Mouse (Mus musculus) G1E (cell line): Measurements from ENCODE around the gene Repin1. TPM values are rescaled to one million over a fixed set of nuclear protein-coding genes. Genes with fewer than 3 reads are reported as not detected.
"Not testable (repeated sequence)": the region's sequence is repeated elsewhere in the genome, so short reads cannot be mapped to it uniquely, and the experiment has no call there.

Source experiments
- ATAC-seq: 2 replicates; pipeline ENCODE4 v1.8.0; 2016; ENCODE audit warnings: mild to moderate bottlenecking; ENCODE audit not compliant: insufficient number of reproducible peaks, poor library complexity, low FRiP score, severe bottlenecking; ENCODE audit errors: extremely low read depth
- DNase-seq: peaks from one replicate; pipeline ENCODE4 v3.0.0; 2012; ENCODE audit warnings: low spot score
- H3K27me3 ChIP-seq: 2 replicates; pipeline ENCODE4 v1.6.1; 2012; ENCODE audit warnings: mild to moderate bottlenecking, low read length, inconsistent platforms; ENCODE audit not compliant: insufficient read depth
- H3K36me3 ChIP-seq: replicated peaks from 2 replicates; pipeline ENCODE3; 2012; ENCODE audit warnings: mild to moderate bottlenecking, inconsistent platforms
- H3K4me1 ChIP-seq: 2 replicates; pipeline ENCODE4 v1.6.1; 2012; ENCODE audit warnings: low read depth, low read length, inconsistent platforms, mixed read lengths; ENCODE audit not compliant: insufficient read depth
- H3K4me3 ChIP-seq: 2 replicates; pipeline ENCODE4 v1.5.1; 2012; ENCODE audit warnings: low read depth, mild to moderate bottlenecking, inconsistent platforms, low read length, moderate library complexity, mixed read lengths
- H3K9me3 ChIP-seq: replicated peaks from 2 replicates; pipeline ENCODE4 v1.6.1; 2012; ENCODE audit warnings: inconsistent platforms
- CTCF ChIP-seq: IDR thresholded peaks from 2 replicates; pipeline ENCODE4 v1.5.1; 2012; ENCODE audit warnings: low read depth, low read length, inconsistent platforms, mixed read lengths
- GATA1 ChIP-seq: IDR thresholded peaks from 2 replicates; pipeline ENCODE4 v1.6.1; 2012; ENCODE audit warnings: borderline replicate concordance, low read length, inconsistent platforms, mixed read lengths
- GATA2 ChIP-seq: IDR thresholded peaks from 2 replicates; pipeline ENCODE4 v1.6.1; 2012; ENCODE audit warnings: low read depth, low read length, inconsistent platforms, borderline replicate concordance
- POLR2AphosphoS5 ChIP-seq: IDR thresholded peaks from 2 replicates; pipeline ENCODE4 v1.6.1; 2012; ENCODE audit warnings: low read depth, low read length, inconsistent platforms; ENCODE audit not compliant: insufficient replicate concordance
- TAL1 ChIP-seq: conservative IDR thresholded peaks from 2 replicates; pipeline ENCODE4 v1.6.1; 2012; ENCODE audit warnings: low read depth, low read length, inconsistent platforms, mixed read lengths
- polyA plus RNA-seq: library from polyadenylated mRNA; stranded (reverse); fragments of >175 nt; gene quantifications from 2 replicates; pipeline ENCODE4 v1.2.3, GENCODE M21; 2012
- total RNA-seq, 2 experiments: library from RNA; stranded (forward) in 1 of 2; stranded (reverse) in 1 of 2; fragments of 200-1000 nt in 1 of 2; fragments of >200 nt in 1 of 2; fragmentation: Nextera tagmentation in 1 of 2; gene quantifications; 2 replicates each; pipeline ENCODE4 v1.2.3; 2014 to 2017

The Repin1 gene
- total and polyA plus RNA-seq, 3 experiments: 0.27 TPM; not detected in 2

DNA sequence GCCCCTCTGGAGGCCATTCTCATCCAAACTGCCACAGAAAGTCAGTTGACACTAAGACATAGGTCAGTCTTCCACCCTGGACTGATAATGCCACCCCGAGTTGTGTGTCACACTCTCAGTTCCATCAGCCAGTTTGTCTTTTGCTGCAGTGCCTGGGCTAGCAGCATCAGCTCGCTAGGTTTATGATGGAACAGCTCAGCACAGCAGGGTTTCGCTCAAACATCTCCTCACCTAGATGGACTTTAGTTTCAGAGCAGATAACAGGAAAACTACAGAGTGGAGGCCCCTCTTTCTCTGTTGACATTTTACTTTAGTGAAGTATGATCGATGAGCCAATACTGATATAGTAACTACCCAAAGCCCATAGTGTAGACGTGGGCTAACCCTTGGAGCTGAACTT lies 21.1 kb downstream of the Repin1 start:
- Histone ChIP-seq H3K4me1 (no peaks in the 10 kb centered on the region), H3K36me3 (no peaks in the 10 kb centered on the region)
- ATAC-seq: no peak

DNA sequence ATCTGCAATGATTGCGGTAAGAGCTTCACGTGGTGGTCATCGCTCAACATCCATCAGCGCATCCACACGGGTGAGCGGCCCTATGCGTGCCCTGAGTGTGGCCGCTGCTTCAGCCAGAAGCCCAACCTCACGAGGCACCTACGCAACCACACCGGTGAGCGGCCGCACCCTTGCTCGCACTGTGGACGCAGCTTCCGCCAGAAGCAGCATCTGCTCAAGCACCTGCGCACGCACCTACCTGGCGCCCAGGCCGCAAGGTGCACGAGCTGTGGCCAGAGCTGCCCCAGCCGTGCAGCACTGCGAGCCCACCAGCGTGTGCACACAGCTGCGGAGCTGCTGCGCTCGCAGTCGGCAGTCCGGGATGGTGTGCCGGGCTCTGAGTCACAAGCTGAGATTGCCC lies 26.3 kb downstream of the Repin1 start:
- no peaks in the 10 kb centered on the region for H3K36me3 ChIP-seq
- TF ChIP-seq GATA1: no peak
- no peak for TF ChIP-seq CTCF
- TF ChIP-seq GATA2: no peak
- no peak for TF ChIP-seq POLR2AphosphoS5
- TF ChIP-seq TAL1: no peak
- no peaks in the 10 kb centered on the region for H3K4me1 ChIP-seq
- H3K9me3 ChIP-seq: no peaks in the 10 kb centered on the region
- no peak overlapping the region; the same call in 1 of the 2 replicates for H3K4me3 ChIP-seq
- peaks cover 3% of the 10 kb centered on the region; the same call in 1 of the 2 replicates for H3K27me3 ChIP-seq
- ATAC-seq (no peak), DNase-seq (no peak)

More for the DNA sequence above, 21.1 kb downstream of the Repin1 start:
- TF ChIP-seq POLR2AphosphoS5 (no peak), TAL1 (no peak), CTCF (no peak), GATA1 (no peak), GATA2 (no peak)
- Histone ChIP-seq H3K4me3 (no peak overlapping the region), H3K27me3 (peaks cover 3% of the 10 kb centered on the region; the same call in 1 of the 2 replicates), H3K9me3 (no peaks in the 10 kb centered on the region)
- no peak for DNase-seq

DNA sequence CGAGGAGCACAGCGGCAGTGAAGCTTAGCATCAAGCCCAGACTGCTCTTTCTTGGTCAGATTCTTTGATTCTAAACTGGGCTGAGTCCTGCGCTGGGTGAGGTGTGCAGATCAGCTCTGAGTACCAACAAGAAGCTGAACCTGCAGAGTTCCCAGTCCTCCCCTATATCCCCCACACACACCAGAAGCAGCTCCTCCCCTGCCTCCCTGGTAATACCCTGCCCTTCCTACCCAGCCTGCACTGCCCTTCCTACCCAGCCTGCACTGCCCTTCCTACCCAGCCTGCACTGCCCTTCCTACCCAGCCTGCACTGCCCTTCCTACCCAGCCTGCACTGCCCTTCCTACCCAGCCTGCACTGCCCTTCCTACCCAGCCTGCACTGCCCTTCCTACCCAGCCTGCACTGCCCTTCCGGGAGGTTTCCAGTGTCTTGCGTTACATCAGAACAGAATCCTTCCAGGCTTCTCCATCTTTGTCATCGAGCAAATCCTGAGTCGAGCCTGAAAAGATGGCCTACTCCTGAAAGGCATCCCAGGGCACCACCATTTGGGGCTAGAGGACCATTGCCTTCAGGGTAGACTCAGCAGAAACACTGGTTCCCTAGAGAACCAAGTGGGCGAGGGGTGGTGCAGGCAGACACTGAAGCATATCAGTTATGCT lies 28.6 kb downstream of the Repin1 start:
- not testable (repeated sequence) for ATAC-seq, H3K4me3 ChIP-seq, H3K27me3 ChIP-seq, DNase-seq, H3K9me3 ChIP-seq, H3K36me3 ChIP-seq, H3K4me1 ChIP-seq

DNA sequence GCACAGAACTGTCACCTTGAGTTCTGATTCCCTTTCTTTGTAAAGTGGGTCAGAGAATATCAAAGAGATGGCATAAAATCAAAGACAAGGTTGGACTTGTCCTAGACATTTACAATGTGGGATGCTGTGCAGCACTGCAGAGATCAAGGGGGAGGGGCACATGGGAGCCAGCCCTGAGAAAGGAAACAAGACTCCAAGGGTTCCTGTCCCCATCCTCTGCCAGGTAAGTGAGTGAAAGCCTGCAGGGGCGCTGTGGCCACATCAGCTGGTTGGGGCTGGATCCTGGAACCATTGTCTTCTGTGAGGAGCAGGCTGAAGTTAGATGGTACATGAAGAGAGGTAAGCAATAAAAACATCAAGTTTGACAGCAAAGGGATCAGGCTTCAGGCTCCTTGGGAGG lies 29.8 kb downstream of the Repin1 start:
- no peaks in the 10 kb centered on the region for H3K4me1 ChIP-seq
- H3K9me3 ChIP-seq: no peaks in the 10 kb centered on the region
- no peak overlapping the region for H3K4me3 ChIP-seq
- H3K36me3 ChIP-seq: no peaks in the 10 kb centered on the region
- peaks cover 3% of the 10 kb centered on the region; the same call in 1 of the 2 replicates for H3K27me3 ChIP-seq
- DNase-seq: no peak
- no peak for TF ChIP-seq GATA2
- TF ChIP-seq POLR2AphosphoS5: no peak
- no peak for TF ChIP-seq CTCF
- TF ChIP-seq TAL1: no peak
- no peak for ATAC-seq

DNA sequence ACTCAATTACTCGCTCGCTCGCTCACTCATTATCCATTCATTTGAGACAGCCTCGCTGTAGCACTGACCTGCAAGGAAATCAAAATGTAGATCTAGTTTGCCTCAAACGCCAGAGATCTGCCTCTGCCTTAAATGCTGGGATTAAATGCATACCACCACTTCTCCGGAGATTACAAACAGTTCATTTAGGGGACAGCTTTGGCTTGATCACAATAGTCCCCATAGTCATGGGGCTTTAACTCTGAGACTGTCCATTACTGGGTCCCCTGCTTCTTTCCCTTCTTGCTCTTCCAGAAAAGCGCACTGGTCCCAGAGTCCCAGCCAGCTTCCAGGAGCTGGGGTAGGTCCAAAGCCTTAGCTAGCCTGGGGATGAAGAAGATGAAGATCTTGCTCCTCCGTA lies 32.8 kb downstream of the Repin1 start, which contains the start of gene AI854703:
Gene AI854703 (plus strand): TSS at position 301 of the 400 bp plus-strand sequence.
- no peaks in the 10 kb centered on the region for H3K4me1 ChIP-seq
- no peaks in the 10 kb centered on the region; the same call in 1 of the 2 replicates for H3K27me3 ChIP-seq
- H3K4me3 ChIP-seq: no peak within 1 kb of the TSS
- TF ChIP-seq TAL1 (no peak), GATA1 (no peak), POLR2AphosphoS5 (no peak), CTCF (no peak), GATA2 (no peak)
- H3K9me3 ChIP-seq: no peaks in the 10 kb centered on the region
- no peak for ATAC-seq
- no peaks in the 10 kb centered on the region for H3K36me3 ChIP-seq
- DNase-seq: no peak

DNA sequence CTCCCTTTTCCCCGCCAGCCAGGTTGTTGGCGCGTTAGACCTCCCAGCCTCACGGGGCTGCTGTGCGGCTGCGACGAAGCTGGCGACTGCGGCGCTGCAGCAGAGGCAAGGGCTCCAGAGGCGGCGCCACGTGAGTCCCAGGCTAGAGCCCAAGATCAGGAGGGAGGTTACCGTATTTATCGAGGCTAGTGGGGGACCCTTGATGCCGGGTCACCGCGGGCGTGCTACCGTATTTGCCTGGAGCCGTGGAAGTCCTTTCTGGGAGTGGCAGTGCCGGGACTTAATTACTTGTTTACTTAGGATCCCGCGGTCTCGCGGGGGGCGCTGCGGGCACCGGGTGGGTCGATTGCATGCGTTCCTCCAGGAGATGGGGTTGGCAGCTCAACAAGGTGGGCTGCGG lies 33.3 kb downstream of the Repin1 start:
- TF ChIP-seq TAL1 (no peak), GATA2 (no peak), POLR2AphosphoS5 (no peak), GATA1 (no peak), CTCF (no peak)
- DNase-seq: no peak
- Histone ChIP-seq H3K36me3 (no peaks in the 10 kb centered on the region), H3K27me3 (peaks cover 3% of the 10 kb centered on the region; the same call in 1 of the 2 replicates), H3K4me3 (no peak overlapping the region), H3K4me1 (no peaks in the 10 kb centered on the region), H3K9me3 (no peaks in the 10 kb centered on the region)
- ATAC-seq: no peak
